25 mouse cellular contexts compared by ENCODE assay signal in genomic region chr14:56969653-56970052, GRCm38 (mm10).
A peak's percentile ranks its signal among the peaks of the same experiment; 100 is the strongest.
DNase-seq lines count a peak whose midpoint lies in the region; ATAC-seq and TF ChIP-seq lines count a peak whose summit lies in the region.
"Had no signal": no experiment of that assay in that cellular context is flagged by ENCODE, and none has a peak within 500 bp of the region (broad histone marks: within the 10 kb centered on the region; RNA-seq: fewer than 3 reads in every experiment).

No protein-coding gene starts in this region.

- H3K27ac ChIP-seq in hindbrain, embryonic 10.5 days = peak overlapping the region; percentile 8; the same call in 1 of the 2 replicates
- no peak overlapping the region for H3K27ac ChIP-seq in hindbrain, postnatal 0 days
- no peak overlapping the region for H3K27ac ChIP-seq in forebrain, embryonic 14.5 days (ENCODE audit: low read depth, low read length)
- no peak overlapping the region for H3K27ac ChIP-seq in hindbrain, embryonic 15.5 days (replicated peaks)
- H3K27ac ChIP-seq in midbrain, embryonic 15.5 days = peak overlapping the region; percentile 6
- H3K27ac ChIP-seq in embryonic facial prominence, embryonic 10.5 days (replicated peaks) = no peak overlapping the region
- H3K27ac ChIP-seq: embryonic facial prominence, embryonic 12.5 days; gastrocnemius, adult 2 months; macrophage; stomach, embryonic 15.5 days had no signal

- ATAC-seq in hindbrain, postnatal 0 days = no peak
- 0 out of 2 replicates have a peak, but pooled peaks have one; percentile 21 for ATAC-seq in forebrain, embryonic 14.5 days
- peak; percentile 39 for ATAC-seq in hindbrain, embryonic 15.5 days (ENCODE audit: low FRiP score, low read depth)
- ATAC-seq in midbrain, embryonic 15.5 days (replicated peaks) = peak; percentile 53
- ATAC-seq: intestine, embryonic 16.5 days; liver, postnatal 0 days; lung, postnatal 0 days had no signal

- no peak for TF ChIP-seq CTCF in hindbrain, postnatal 0 days (IDR thresholded peaks at IDR 0.05; ENCODE audit: low read depth)

- H3K4me1 ChIP-seq in hindbrain, embryonic 10.5 days (replicated peaks) = peaks cover 8% of the 10 kb centered on the region
- H3K4me1 ChIP-seq in hindbrain, postnatal 0 days (ENCODE audit: insufficient read depth, low read length) = no peaks in the 10 kb centered on the region
- no peaks in the 10 kb centered on the region for H3K4me1 ChIP-seq in forebrain, embryonic 14.5 days (ENCODE audit: control insufficient read depth, insufficient read depth, low read length)
- H3K4me1 ChIP-seq in hindbrain, embryonic 15.5 days (replicated peaks) = no peaks in the 10 kb centered on the region; the same call in 1 of the 2 replicates
- peaks cover 9% of the 10 kb centered on the region for H3K4me1 ChIP-seq in midbrain, embryonic 15.5 days
- peaks cover 3% of the 10 kb centered on the region; the same call in 1 of the 2 replicates for H3K4me1 ChIP-seq in embryonic facial prominence, embryonic 10.5 days
- H3K4me1 ChIP-seq: stomach, embryonic 15.5 days had no signal

- WGBS in hindbrain, embryonic 10.5 days = 80% methylated on average over 8 of the region's 8 CpGs
- WGBS in hindbrain, postnatal 0 days = 66% methylated on average over 8 of the region's 8 CpGs
- 70% methylated on average over 8 of the region's 8 CpGs for WGBS in forebrain, embryonic 14.5 days
- WGBS in hindbrain, embryonic 15.5 days = 63% methylated on average over 8 of the region's 8 CpGs
- WGBS in midbrain, embryonic 15.5 days = 66% methylated on average over 8 of the region's 8 CpGs
- 77% methylated on average over 8 of the region's 8 CpGs for WGBS in embryonic facial prominence, embryonic 10.5 days

- no peaks in the 10 kb centered on the region for H3K9me3 ChIP-seq in hindbrain, embryonic 10.5 days
- H3K9me3 ChIP-seq in hindbrain, postnatal 0 days (ENCODE audit: low read length) = no peaks in the 10 kb centered on the region
- H3K9me3 ChIP-seq in forebrain, embryonic 14.5 days (replicated peaks; ENCODE audit: control insufficient read depth, low read length) = no peaks in the 10 kb centered on the region
- H3K9me3 ChIP-seq in hindbrain, embryonic 15.5 days = no peaks in the 10 kb centered on the region
- H3K9me3 ChIP-seq in midbrain, embryonic 15.5 days = no peaks in the 10 kb centered on the region
- H3K9me3 ChIP-seq in embryonic facial prominence, embryonic 10.5 days = no peaks in the 10 kb centered on the region
- H3K9me3 ChIP-seq: embryonic facial prominence, embryonic 12.5 days; stomach, embryonic 15.5 days had no signal

- no peak for DNase-seq in hindbrain, embryonic 10.5 days (ENCODE audit: low spot score)
- no peak for DNase-seq in hindbrain, postnatal 0 days (ENCODE audit: low spot score)
- DNase-seq in forebrain, embryonic 14.5 days (ENCODE audit: low spot score) = no peak
- DNase-seq in layer of hippocampus, postnatal 10 days (ENCODE audit: low spot score in 2 of 2) = no peak
- no peak for DNase-seq in left cerebral cortex, adult 18-20 months (ENCODE audit: low spot score in 2 of 2)
- no peak for DNase-seq in embryonic facial prominence, embryonic 10.5 days (ENCODE audit: low spot score)
- DNase-seq: adrenal gland, postnatal 14 days; cerebellum, adult 9-11 months; gastrocnemius, adult 2 months; kidney, adult 9 months; kidney, postnatal 36 days; liver, postnatal 0 days; right cerebral cortex, adult 18-20 months; right cerebral cortex, postnatal 4 days; thymus, postnatal 25 days had no signal

- H3K36me3 ChIP-seq in hindbrain, embryonic 10.5 days = no peaks in the 10 kb centered on the region
- H3K36me3 ChIP-seq in hindbrain, postnatal 0 days (ENCODE audit: insufficient read depth, low read length) = no peaks in the 10 kb centered on the region
- H3K36me3 ChIP-seq in forebrain, embryonic 14.5 days (ENCODE audit: control insufficient read depth, insufficient read depth, low read length) = peaks cover 8% of the 10 kb centered on the region; the same call in 1 of the 2 replicates
- H3K36me3 ChIP-seq in hindbrain, embryonic 15.5 days = no peaks in the 10 kb centered on the region
- H3K36me3 ChIP-seq in midbrain, embryonic 15.5 days (replicated peaks) = no peaks in the 10 kb centered on the region
- H3K36me3 ChIP-seq in embryonic facial prominence, embryonic 10.5 days (replicated peaks) = no peaks in the 10 kb centered on the region
- H3K36me3 ChIP-seq: embryonic facial prominence, embryonic 12.5 days; stomach, embryonic 15.5 days had no signal

- no peak overlapping the region for H3K4me2 ChIP-seq in hindbrain, postnatal 0 days (ENCODE audit: low read depth, low read length)
- no peak overlapping the region for H3K4me2 ChIP-seq in forebrain, embryonic 14.5 days (ENCODE audit: low read length)
- no peak overlapping the region for H3K4me2 ChIP-seq in hindbrain, embryonic 15.5 days
- no peak overlapping the region for H3K4me2 ChIP-seq in midbrain, embryonic 15.5 days
- H3K4me2 ChIP-seq: embryonic facial prominence, embryonic 12.5 days; heart, embryonic 11.5 days; liver, embryonic 11.5 days; stomach, embryonic 15.5 days had no signal

- no peaks in the 10 kb centered on the region for H3K27me3 ChIP-seq in hindbrain, embryonic 10.5 days (ENCODE audit: insufficient read depth, poor library complexity, severe bottlenecking)
- no peaks in the 10 kb centered on the region for H3K27me3 ChIP-seq in hindbrain, postnatal 0 days (ENCODE audit: insufficient read depth, low read length)
- H3K27me3 ChIP-seq in forebrain, embryonic 14.5 days (replicated peaks; ENCODE audit: control insufficient read depth, insufficient read depth, low read length) = no peaks in the 10 kb centered on the region
- no peaks in the 10 kb centered on the region for H3K27me3 ChIP-seq in hindbrain, embryonic 15.5 days
- no peaks in the 10 kb centered on the region for H3K27me3 ChIP-seq in midbrain, embryonic 15.5 days (replicated peaks)
- no peaks in the 10 kb centered on the region for H3K27me3 ChIP-seq in embryonic facial prominence, embryonic 10.5 days (replicated peaks; ENCODE audit: low read depth, poor library complexity, severe bottlenecking)
- H3K27me3 ChIP-seq: embryonic facial prominence, embryonic 12.5 days; stomach, embryonic 15.5 days had no signal

- H3K9ac ChIP-seq in hindbrain, postnatal 0 days (replicated peaks; ENCODE audit: low read length) = no peak overlapping the region
- H3K9ac ChIP-seq in forebrain, embryonic 14.5 days (ENCODE audit: low read length) = no peak overlapping the region; the same call in 1 of the 2 replicates
- no peak overlapping the region for H3K9ac ChIP-seq in hindbrain, embryonic 15.5 days
- H3K9ac ChIP-seq in midbrain, embryonic 15.5 days = no peak overlapping the region
- H3K9ac ChIP-seq: embryonic facial prominence, embryonic 12.5 days; liver, postnatal 0 days; stomach, embryonic 15.5 days had no signal

- H3K4me3 ChIP-seq in hindbrain, embryonic 10.5 days = no peak overlapping the region
- H3K4me3 ChIP-seq in hindbrain, postnatal 0 days (ENCODE audit: low read length) = no peak overlapping the region
- no peak overlapping the region for H3K4me3 ChIP-seq in forebrain, embryonic 14.5 days (ENCODE audit: low read depth, low read length)
- no peak overlapping the region for H3K4me3 ChIP-seq in hindbrain, embryonic 15.5 days
- no peak overlapping the region for H3K4me3 ChIP-seq in midbrain, embryonic 15.5 days
- H3K4me3 ChIP-seq in embryonic facial prominence, embryonic 10.5 days = no peak overlapping the region
- H3K4me3 ChIP-seq: embryonic facial prominence, embryonic 12.5 days; gastrocnemius, adult 2 months; myocyte; stomach, embryonic 15.5 days had no signal

Comparison
In these comparisons a context has a peak if more than half of its experiments do, and no peak if none do; other contexts are left out.
1. H3K27ac ChIP-seq: peak in hindbrain, embryonic 10.5 days (single experiment) and midbrain, embryonic 15.5 days (single experiment); none in hindbrain, postnatal 0 days (single experiment), forebrain, embryonic 14.5 days (single experiment), hindbrain, embryonic 15.5 days (single experiment) and embryonic facial prominence, embryonic 10.5 days (single experiment).